Mouse (Mus musculus): ENCODE results near the gene Krt8. TPM values are rescaled to one million over a fixed set of nuclear protein-coding genes. Genes with fewer than 3 reads are reported as not detected.

Gene Krt8
- polyA plus RNA-seq, 1 experiment = not detected

DNA sequence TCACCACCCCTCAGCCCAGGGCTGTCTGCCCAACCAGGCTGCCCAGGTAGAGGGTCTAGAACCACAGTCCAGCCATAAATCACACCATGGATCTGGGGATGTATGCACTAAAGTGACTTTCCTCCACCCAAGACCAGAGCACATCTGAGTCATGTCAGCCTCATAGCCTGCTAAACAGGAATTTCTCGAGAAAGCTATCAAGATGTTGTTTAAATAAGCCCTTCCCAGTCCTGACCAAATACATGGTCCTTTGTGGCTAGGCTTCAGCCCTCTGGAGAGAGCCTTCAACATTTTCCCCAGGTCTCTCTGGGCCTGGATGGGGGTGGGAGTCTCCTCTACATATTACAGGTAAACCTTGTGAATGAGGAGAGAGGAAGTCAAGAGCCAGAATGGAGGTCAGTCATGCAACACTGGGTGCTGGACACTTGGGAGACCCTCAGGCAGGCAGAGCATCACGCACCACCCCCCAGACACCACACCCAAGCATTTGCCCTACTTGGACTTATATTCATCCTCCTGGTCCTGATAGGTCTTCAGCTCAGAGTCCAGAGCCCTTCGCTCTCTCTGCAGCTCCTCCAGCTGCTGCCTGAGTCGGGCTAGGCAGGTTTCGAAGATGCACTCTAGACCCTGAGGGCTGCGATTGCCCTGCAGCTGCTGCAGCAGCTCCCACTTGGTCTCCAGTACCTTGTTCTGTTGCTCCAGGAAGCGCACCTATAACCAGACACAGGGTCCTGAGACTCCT is 51.4 kb downstream of the Krt8 start:
- H3K4me3 ChIP-seq (replicated peaks) = no peak overlapping the region
- H3K4me1 ChIP-seq = peaks cover 10% of the 10 kb centered on the region
- H3K27me3 ChIP-seq (replicated peaks) = peaks cover 68% of the 10 kb centered on the region
- no peaks in the 10 kb centered on the region for H3K36me3 ChIP-seq (replicated peaks; ENCODE audit: low read length)
- TF ChIP-seq FLI1 (IDR thresholded peaks at IDR 0.05; ENCODE audit: low read length) (no peak), GATA1 (IDR thresholded peaks at IDR 0.05; ENCODE audit: borderline replicate concordance, low read length) (no peak)
- H3K9me3 ChIP-seq = no peaks in the 10 kb centered on the region

Other genes starting within 250 kb of the Krt8 start
- not detected in 2 replicates for gene Krt72, start 218.0 kb downstream of the Krt8 start, polyA plus RNA-seq (2012; ENCODE audit: insufficient read depth, low replicate concordance)
- gene Krt73, start 202.1 kb downstream of the Krt8 start, polyA plus RNA-seq (2012; ENCODE audit: insufficient read depth, low replicate concordance) = not detected in 2 replicates
- gene Krt2, start 186.3 kb downstream of the Krt8 start, polyA plus RNA-seq (2012; ENCODE audit: insufficient read depth, low replicate concordance) = not detected in 2 replicates
- not detected in 2 replicates for gene Krt1, start 153.7 kb downstream of the Krt8 start, polyA plus RNA-seq (2012; ENCODE audit: insufficient read depth, low replicate concordance)
- not detected in 2 replicates for gene Krt77, start 134.8 kb downstream of the Krt8 start, polyA plus RNA-seq (2012; ENCODE audit: insufficient read depth, low replicate concordance)
- not detected in 2 replicates for gene Krt76, start 111.6 kb downstream of the Krt8 start, polyA plus RNA-seq (2012; ENCODE audit: insufficient read depth, low replicate concordance)
- not detected in 2 replicates for gene Krt4, start 79.7 kb downstream of the Krt8 start, polyA plus RNA-seq (2012; ENCODE audit: insufficient read depth, low replicate concordance)
- not detected in 2 replicates for gene Krt79, start 64.2 kb downstream of the Krt8 start, polyA plus RNA-seq (2012; ENCODE audit: insufficient read depth, low replicate concordance)
- gene Krt78, start 50.2 kb downstream of the Krt8 start, polyA plus RNA-seq (2012; ENCODE audit: insufficient read depth, low replicate concordance) = not detected in 2 replicates
- gene Krt18, start 23.7 kb upstream of the Krt8 start, polyA plus RNA-seq (2012; ENCODE audit: insufficient read depth, low replicate concordance) = 0.06 TPM in 1 of 2 replicates, not detected in the other
- 18.2 and 102 TPM in 2 replicates for gene Eif4b, start 69.3 kb upstream of the Krt8 start, polyA plus RNA-seq (2012; ENCODE audit: insufficient read depth, low replicate concordance)
- 0.43 TPM in 1 of 2 replicates, not detected in the other for gene Tns2, start 95.9 kb upstream of the Krt8 start, polyA plus RNA-seq (2012; ENCODE audit: insufficient read depth, low replicate concordance)
- 9.5 and 25.9 TPM in 2 replicates for gene Spryd3, start 131.8 kb upstream of the Krt8 start, polyA plus RNA-seq (2012; ENCODE audit: insufficient read depth, low replicate concordance)
- gene Igfbp6, start 139.9 kb upstream of the Krt8 start, polyA plus RNA-seq (2012; ENCODE audit: insufficient read depth, low replicate concordance) = 1.2 TPM in 1 of 2 replicates, not detected in the other
- 0.76 and 3.6 TPM in 2 replicates for gene Soat2, start 146.0 kb upstream of the Krt8 start, polyA plus RNA-seq (2012; ENCODE audit: insufficient read depth, low replicate concordance)
- 2.5 and 3.8 TPM in 2 replicates for gene Zfp740, start 198.8 kb upstream of the Krt8 start, polyA plus RNA-seq (2012; ENCODE audit: insufficient read depth, low replicate concordance)
- 13.8 and 14.5 TPM in 2 replicates for gene Csad, start 200.2 kb upstream of the Krt8 start, polyA plus RNA-seq (2012; ENCODE audit: insufficient read depth, low replicate concordance)
- gene Itgb7, start 227.5 kb upstream of the Krt8 start, polyA plus RNA-seq (2012; ENCODE audit: insufficient read depth, low replicate concordance) = 1.9 and 19.9 TPM in 2 replicates

All from megakaryocyte, embryonic 14.5 days (primary cell).